Mouse (Mus musculus): Measurements from ENCODE around the gene Prkag2.
A peak's percentile ranks its signal among the peaks of the same experiment; 100 is the strongest.

DNA sequence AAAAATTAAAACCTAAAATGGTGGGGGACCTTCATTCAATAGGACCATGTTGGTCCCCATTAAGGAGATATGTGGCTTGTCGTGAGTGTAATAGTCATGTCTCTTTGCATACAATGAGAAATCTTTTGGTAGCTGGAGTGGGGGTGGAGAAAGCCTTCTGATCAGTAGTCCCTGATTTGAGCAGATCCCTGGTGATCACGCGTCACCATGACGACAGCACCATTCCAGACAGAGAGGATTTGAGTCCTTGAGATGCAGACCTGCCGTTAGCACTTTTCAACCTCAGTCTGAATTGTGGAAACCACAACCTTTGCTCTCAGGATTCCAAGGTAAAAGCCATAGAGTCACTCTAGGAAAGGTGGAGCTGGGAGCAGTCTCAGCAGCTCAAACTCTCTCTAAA is 18.7 kb upstream of the Prkag2 start:
- TF ChIP-seq CTCF (IDR thresholded peaks at IDR 0.05; ENCODE audit: extremely low read depth, insufficient read depth, low read length) (no peak), POLR2A (IDR thresholded peaks at IDR 0.05; ENCODE audit: extremely low read depth, insufficient read depth, low read length) (0 out of 2 replicates have a peak, but pooled peaks have one; percentile 31)

Data from cortical plate, adult 2 months (tissue).